Mouse (Mus musculus) midbrain, embryonic 14.5 days (tissue): ENCODE results near the gene Krtap27-1. TPM values are rescaled to one million over a fixed set of nuclear protein-coding genes. Genes with fewer than 3 reads are reported as not detected.
A peak's percentile ranks its signal among the peaks of the same experiment; 100 is the strongest.

ENCODE experiments used
- ATAC-seq: fragments of 200-750 bp; cut with Nextera tagmentation; 2 replicates; pipeline ENCODE4 v1.8.0; 2017; ENCODE audit warnings: moderate number of reproducible peaks, moderate library complexity; ENCODE audit not compliant: low FRiP score, low TSS enrichment
- DNase-seq: peaks from one replicate; pipeline ENCODE4 v3.0.0-alpha.2; 2015
- H3K27ac ChIP-seq: fragments of 300-500 bp; sonication (generic); replicated peaks from 2 replicates; pipeline ENCODE4 v1.5.1; 2014; ENCODE audit warnings: mild to moderate bottlenecking, low read depth, low read length, moderate library complexity
- H3K27me3 ChIP-seq: fragments of 300-500 bp; sonication (generic); 2 replicates; pipeline ENCODE4 v1.6.1; 2014; ENCODE audit warnings: low read length, control low read depth, mixed read lengths; ENCODE audit not compliant: control insufficient read depth, insufficient read depth
- H3K36me3 ChIP-seq: fragments of 300-500 bp; sonication (generic); 2 replicates; pipeline ENCODE4 v1.6.1; 2014; ENCODE audit warnings: low read length, control low read depth; ENCODE audit not compliant: control insufficient read depth, insufficient read depth
- H3K4me1 ChIP-seq: fragments of 300-500 bp; sonication (generic); 2 replicates; pipeline ENCODE4 v1.6.1; 2014; ENCODE audit warnings: mild to moderate bottlenecking, antibody characterized with exemption, low read length, control low read depth; ENCODE audit not compliant: control insufficient read depth, insufficient read depth
- H3K4me2 ChIP-seq: fragments of 300-500 bp; sonication (generic); 2 replicates; pipeline ENCODE4 v1.6.1; 2014; ENCODE audit warnings: mild to moderate bottlenecking, low read length, moderate library complexity
- H3K4me3 ChIP-seq: fragments of 300-500 bp; sonication (generic); replicated peaks from 2 replicates; pipeline ENCODE4 v1.5.1; 2014; ENCODE audit warnings: low read depth, low read length
- H3K9ac ChIP-seq: fragments of 300-500 bp; sonication (generic); replicated peaks from 2 replicates; pipeline ENCODE4 v1.6.1; 2014; ENCODE audit warnings: mild to moderate bottlenecking, low read length, moderate library complexity
- H3K9me3 ChIP-seq: fragments of 300-500 bp; sonication (generic); 2 replicates; pipeline ENCODE4 v1.6.1; 2016; ENCODE audit warnings: low read length, control low read depth, mixed read lengths; ENCODE audit not compliant: control insufficient read depth
- WGBS: fragments of 180-500 bp; shearing (Covaris S2); extraction: QIAGEN DNeasy Blood & Tissue Kit; methylation state at CpG from one replicate; pipeline ENCODE4 v1.1.7; 2014; 5-methylcytosine and 5-hydroxymethylcytosine counted together
- polyA plus RNA-seq: library from polyadenylated mRNA; unstranded; fragments of >200 nt; fragmentation: Nextera tagmentation; extraction: Ambion mirVana; gene quantifications from 2 replicates; pipeline ENCODE4 v1.2.1, GENCODE M21; 2014

Krtap27-1 gene
- polyA plus RNA-seq: not detected in 2 replicates

GRCm38 (mm10) chr16:88671571-88671970, at the start of gene Krtap27-1:
Krtap27-1 (minus strand) TSS chr16:88671671.
- no peak within 1 kb of the TSS for H3K27ac ChIP-seq
- no peak within 1 kb of the TSS for H3K4me3 ChIP-seq
- no peaks in the 10 kb centered on the region for H3K9me3 ChIP-seq
- no peak within 1 kb of the TSS for H3K4me2 ChIP-seq
- H3K9ac ChIP-seq: no peak within 1 kb of the TSS
- WGBS: 92% methylated on average over 4 of the region's 4 CpGs
- H3K4me1 ChIP-seq: no peaks in the 10 kb centered on the region
- H3K36me3 ChIP-seq: no peaks in the 10 kb centered on the region
- DNase-seq: no peak
- no peaks in the 10 kb centered on the region for H3K27me3 ChIP-seq
- ATAC-seq: no peak

- Histone ChIP-seq H3K27me3 (no peaks in the 10 kb centered on the region), H3K9me3 (no peaks in the 10 kb centered on the region), H3K4me1 (no peaks in the 10 kb centered on the region), H3K4me3 (no peak overlapping the region), H3K4me2 (no peak overlapping the region), H3K36me3 (no peaks in the 10 kb centered on the region), H3K9ac (no peak overlapping the region), H3K27ac (no peak overlapping the region)
- WGBS: 14% methylated on average over 1 of the region's 1 CpGs
- no peak for ATAC-seq
- no peak for DNase-seq
These were observed 48.6 kb upstream of the Krtap27-1 start for GRCm38 (mm10) chr16:88720031-88720430.

GRCm38 (mm10) chr16:88716549-88716948, 45.1 kb upstream of the Krtap27-1 start:
- H3K27me3 ChIP-seq: no peaks in the 10 kb centered on the region
- DNase-seq (no peak), ATAC-seq (no peak)
- no peak overlapping the region for H3K4me3 ChIP-seq
- H3K9ac ChIP-seq: no peak overlapping the region
- no peaks in the 10 kb centered on the region for H3K4me1 ChIP-seq
- no peak overlapping the region for H3K4me2 ChIP-seq
- H3K9me3 ChIP-seq: no peaks in the 10 kb centered on the region
- H3K36me3 ChIP-seq: no peaks in the 10 kb centered on the region
- H3K27ac ChIP-seq: no peak overlapping the region

DNA sequence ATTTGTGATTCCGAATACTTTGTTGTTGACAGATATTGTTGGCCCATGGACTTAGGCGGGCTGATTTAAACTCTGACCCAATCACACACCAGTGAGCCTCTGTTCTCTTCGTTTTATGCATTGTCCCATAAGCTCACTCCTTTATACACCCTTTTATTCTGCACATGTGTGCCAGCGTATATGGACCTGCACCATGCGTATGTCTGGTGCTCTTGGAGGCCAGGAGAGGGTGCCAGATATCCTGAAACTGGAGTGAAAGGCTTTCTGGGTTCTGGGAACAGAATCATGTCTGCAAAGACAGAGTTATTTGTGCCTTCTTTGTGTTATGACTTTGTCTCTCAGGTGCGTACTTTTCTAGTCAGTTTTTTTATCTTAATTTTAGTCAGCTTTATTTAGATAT, 39.8 kb upstream of the Krtap27-1 start:
- Histone ChIP-seq H3K9ac (no peak overlapping the region), H3K36me3 (no peaks in the 10 kb centered on the region), H3K9me3 (no peaks in the 10 kb centered on the region), H3K4me2 (no peak overlapping the region), H3K27me3 (no peaks in the 10 kb centered on the region), H3K27ac (no peak overlapping the region), H3K4me1 (no peaks in the 10 kb centered on the region), H3K4me3 (no peak overlapping the region)
- 85% methylated on average over 6 of the region's 6 CpGs for WGBS
- ATAC-seq (peak; percentile 24; the same call in 1 of the 2 replicates), DNase-seq (no peak)

- Histone ChIP-seq H3K9me3 (no peaks in the 10 kb centered on the region), H3K27ac (no peak overlapping the region), H3K36me3 (no peaks in the 10 kb centered on the region), H3K4me3 (no peak overlapping the region), H3K9ac (no peak overlapping the region), H3K4me2 (no peak overlapping the region), H3K4me1 (no peaks in the 10 kb centered on the region), H3K27me3 (no peaks in the 10 kb centered on the region)
- DNase-seq: no peak
- ATAC-seq: no peak
- WGBS: 76% methylated on average over 4 of the region's 4 CpGs
These were observed 39.3 kb upstream of the Krtap27-1 start for GRCm38 (mm10) chr16:88710757-88711156.

GRCm38 (mm10) chr16:88707496-88708012, 36.1 kb upstream of the Krtap27-1 start, which contains the start of gene 2310061N02Rik:
2310061N02Rik (minus strand) TSS chr16:88707962.
- DNase-seq (no peak), ATAC-seq (no peak; the same call in 1 of the 2 replicates)
- H3K4me3 ChIP-seq: no peak within 1 kb of the TSS
- no peak within 1 kb of the TSS for H3K27ac ChIP-seq
- H3K9me3 ChIP-seq: no peaks in the 10 kb centered on the region
- H3K36me3 ChIP-seq: no peaks in the 10 kb centered on the region
- no peaks in the 10 kb centered on the region for H3K4me1 ChIP-seq
- H3K4me2 ChIP-seq: no peak within 1 kb of the TSS
- H3K9ac ChIP-seq: no peak within 1 kb of the TSS
- WGBS: 93% methylated on average over 10 of the region's 10 CpGs
- no peaks in the 10 kb centered on the region for H3K27me3 ChIP-seq

- Histone ChIP-seq H3K27me3 (no peaks in the 10 kb centered on the region), H3K9ac (no peak overlapping the region), H3K36me3 (no peaks in the 10 kb centered on the region), H3K4me1 (no peaks in the 10 kb centered on the region), H3K4me2 (no peak overlapping the region), H3K4me3 (no peak overlapping the region), H3K27ac (no peak overlapping the region), H3K9me3 (no peaks in the 10 kb centered on the region)
- 42% methylated on average over 4 of the region's 4 CpGs for WGBS
- ATAC-seq: no peak
- no peak for DNase-seq
These were observed 29.8 kb upstream of the Krtap27-1 start for GRCm38 (mm10) chr16:88701072-88701864.

DNA sequence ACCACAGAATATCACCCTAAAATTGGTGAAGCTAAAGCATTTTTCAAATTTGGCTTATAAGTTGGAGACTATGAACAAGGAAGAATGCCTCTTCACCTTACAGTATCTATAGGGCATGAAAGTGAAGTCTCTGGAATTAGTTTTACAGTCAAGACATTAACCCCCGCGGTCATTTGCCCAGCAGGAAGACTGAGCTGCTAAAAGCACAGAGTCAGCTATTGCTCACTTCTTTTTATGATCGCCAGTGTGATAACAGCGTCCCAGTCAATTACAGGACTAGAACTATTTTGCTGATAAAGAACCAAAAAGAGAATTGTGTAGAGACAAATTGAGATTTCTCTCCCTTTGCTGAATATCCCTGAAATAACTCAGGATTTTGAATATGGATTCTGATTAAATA, 24.8 kb upstream of the Krtap27-1 start:
- DNase-seq (no peak), ATAC-seq (no peak)
- 91% methylated on average over 4 of the region's 4 CpGs for WGBS
- H3K9ac ChIP-seq: no peak overlapping the region
- H3K4me2 ChIP-seq: no peak overlapping the region
- H3K36me3 ChIP-seq: no peaks in the 10 kb centered on the region
- no peaks in the 10 kb centered on the region for H3K27me3 ChIP-seq
- H3K27ac ChIP-seq: no peak overlapping the region
- H3K9me3 ChIP-seq: no peaks in the 10 kb centered on the region
- no peaks in the 10 kb centered on the region for H3K4me1 ChIP-seq
- H3K4me3 ChIP-seq: no peak overlapping the region

DNA sequence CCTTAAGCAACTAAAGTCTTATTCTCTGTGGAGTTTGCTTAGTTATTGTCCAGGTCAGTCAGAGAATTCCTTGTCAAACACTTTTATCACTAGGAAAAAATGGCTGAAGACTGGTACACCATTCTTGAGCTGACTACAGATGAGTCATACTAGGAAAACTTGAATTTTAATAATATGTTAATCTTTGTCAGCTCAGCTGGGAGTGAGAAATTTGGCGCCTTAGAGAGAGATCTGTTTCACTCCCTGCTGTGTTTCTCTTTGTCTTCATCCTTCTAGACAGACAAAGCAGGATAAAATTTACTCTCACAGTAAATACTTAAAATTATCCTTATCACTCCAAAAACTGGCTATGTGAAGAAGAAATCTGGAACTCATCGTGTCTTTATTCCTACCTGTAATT, 9.8 kb upstream of the Krtap27-1 start:
- DNase-seq: peak; percentile 47
- 17% methylated on average over 2 of the region's 2 CpGs for WGBS
- no peak for ATAC-seq

More for the DNA sequence above, 9.8 kb upstream of the Krtap27-1 start:
- Histone ChIP-seq H3K4me2 (no peak overlapping the region), H3K4me3 (no peak overlapping the region), H3K36me3 (no peaks in the 10 kb centered on the region), H3K9me3 (no peaks in the 10 kb centered on the region), H3K4me1 (0 out of 2 replicates have a peak, but pooled peaks cover 3% of the 10 kb centered on the region), H3K27me3 (no peaks in the 10 kb centered on the region), H3K27ac (no peak overlapping the region), H3K9ac (no peak overlapping the region)
